ENCODE assay signal across 10 mouse cellular contexts in the genomic region with DNA sequence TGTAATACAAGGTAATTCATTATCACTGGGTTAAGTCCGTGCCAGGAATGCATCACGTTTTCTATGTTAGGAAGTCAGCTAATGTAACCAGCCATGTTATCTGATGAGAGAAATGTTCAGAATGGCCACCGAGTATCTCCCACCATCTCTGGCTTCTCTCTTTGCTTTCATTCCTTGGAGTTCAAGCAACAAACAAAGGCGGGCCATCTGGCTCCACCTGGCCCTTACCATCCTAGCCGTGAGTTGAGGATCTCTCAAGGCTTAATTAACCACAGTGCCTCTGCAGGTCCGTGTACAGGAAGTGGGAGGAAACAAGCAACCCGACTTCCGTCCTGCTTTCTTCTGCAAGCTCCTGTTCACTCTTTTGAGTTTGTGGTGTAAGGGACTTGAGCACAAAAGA. TPM values are rescaled to one million over a fixed set of nuclear protein-coding genes. Genes with fewer than 3 reads are reported as not detected.
DNase-seq lines count a peak whose midpoint lies in the region; ATAC-seq and TF ChIP-seq lines count a peak whose summit lies in the region.
"Had no signal": no experiment of that assay in that cellular context is flagged by ENCODE, and none has a peak within 500 bp of the region (broad histone marks: within the 10 kb centered on the region; RNA-seq: fewer than 3 reads in every experiment).

No protein-coding gene starts in this region.

- no peaks in the 10 kb centered on the region for H3K9me3 ChIP-seq in hindbrain, embryonic 10.5 days
- no peaks in the 10 kb centered on the region for H3K9me3 ChIP-seq in hindbrain, postnatal 0 days (ENCODE audit: low read length)
- peaks cover 14% of the 10 kb centered on the region for H3K9me3 ChIP-seq in G1E (replicated peaks)

- H3K36me3 ChIP-seq in hindbrain, embryonic 10.5 days = no peaks in the 10 kb centered on the region
- H3K36me3 ChIP-seq in hindbrain, postnatal 0 days (ENCODE audit: insufficient read depth, low read length) = no peaks in the 10 kb centered on the region
- peaks cover 23% of the 10 kb centered on the region for H3K36me3 ChIP-seq in G1E (replicated peaks)

- WGBS in hindbrain, embryonic 10.5 days = 75% methylated on average over 8 of the region's 8 CpGs
- WGBS in hindbrain, postnatal 0 days = 75% methylated on average over 8 of the region's 8 CpGs

- DNase-seq in hindbrain, embryonic 10.5 days (ENCODE audit: low spot score) = no peak
- DNase-seq in hindbrain, postnatal 0 days (ENCODE audit: low spot score) = no peak
- no peak for DNase-seq in G1E (ENCODE audit: low spot score)
- DNase-seq in urinary bladder, postnatal 25 days (ENCODE audit: low spot score) = no peak
- no peak for DNase-seq in embryo, embryonic 11 days
- DNase-seq in layer of hippocampus, adult 9-11 months = no peak

- peaks cover 32% of the 10 kb centered on the region for H3K4me1 ChIP-seq in hindbrain, embryonic 10.5 days (replicated peaks)
- H3K4me1 ChIP-seq in hindbrain, postnatal 0 days (ENCODE audit: insufficient read depth, low read length) = no peaks in the 10 kb centered on the region
- peaks cover 64% of the 10 kb centered on the region for H3K4me1 ChIP-seq in G1E (ENCODE audit: insufficient read depth, low read depth, low read length)

- H3K4me2 ChIP-seq in hindbrain, postnatal 0 days (ENCODE audit: low read depth, low read length) = no peak overlapping the region

- H3K27ac ChIP-seq in hindbrain, embryonic 10.5 days = peak overlapping the region; percentile 40; the same call in 1 of the 2 replicates
- H3K27ac ChIP-seq in hindbrain, postnatal 0 days = no peak overlapping the region
- H3K27ac ChIP-seq: layer of hippocampus, adult 2 months had no signal

- TF ChIP-seq CTCF in hindbrain, postnatal 0 days (IDR thresholded peaks at IDR 0.05; ENCODE audit: low read depth) = no peak
- no peak for TF ChIP-seq CTCF in G1E (IDR thresholded peaks at IDR 0.05; ENCODE audit: low read depth, low read length)

- H3K4me3 ChIP-seq in hindbrain, embryonic 10.5 days = no peak overlapping the region
- H3K4me3 ChIP-seq in hindbrain, postnatal 0 days (ENCODE audit: low read length) = no peak overlapping the region
- H3K4me3 ChIP-seq in G1E (ENCODE audit: low read depth, low read length) = peak overlapping the region; percentile 36; the same call in 1 of the 2 replicates
- H3K4me3 ChIP-seq: layer of hippocampus, adult 2 months had no signal

- no peaks in the 10 kb centered on the region for H3K27me3 ChIP-seq in hindbrain, embryonic 10.5 days (ENCODE audit: insufficient read depth, poor library complexity, severe bottlenecking)
- H3K27me3 ChIP-seq in hindbrain, postnatal 0 days (ENCODE audit: insufficient read depth, low read length) = no peaks in the 10 kb centered on the region
- no peaks in the 10 kb centered on the region for H3K27me3 ChIP-seq in G1E (ENCODE audit: insufficient read depth, low read length)

- ATAC-seq in hindbrain, postnatal 0 days = no peak
- ATAC-seq in G1E (ENCODE audit: extremely low read depth, insufficient number of reproducible peaks, low FRiP score, poor library complexity, severe bottlenecking) = no peak
- peak; percentile 36 for ATAC-seq in granulocyte monocyte progenitor cell, adult 5-6 weeks (replicated peaks; ENCODE audit: poor library complexity, severe bottlenecking)
- 0 out of 2 replicates have a peak, but pooled peaks have one; percentile 15 for ATAC-seq in megakaryocyte progenitor cell, adult 5-6 weeks (replicated peaks; ENCODE audit: poor library complexity)

- H3K9ac ChIP-seq in hindbrain, postnatal 0 days (replicated peaks; ENCODE audit: low read length) = no peak overlapping the region

RNA-seq across cellular contexts. Expression of gene Parp16, which starts 21.8 kb away (rescaled TPM):
- polyA plus RNA-seq in hindbrain, embryonic 10.5 days (2016; fragmentation: Nextera tagmentation; extraction: Ambion mirVana) = 7.7 and 8.0 TPM in 2 replicates
- 2.6 and 6.7 TPM in 2 replicates for total RNA-seq in hindbrain, postnatal 0 days (2014; rRNA removed)
- polyA plus RNA-seq in hindbrain, postnatal 0 days (2015; fragmentation: Nextera tagmentation; extraction: Ambion mirVana) = 5.9 and 6.3 TPM in 2 replicates
- total RNA-seq in G1E (2014; fragmentation: Nextera tagmentation) (14.8 and 19.5 TPM in 2 replicates), G1E (2017) (7.7 and 7.8 TPM in 2 replicates)
- 15.9 and 19.4 TPM in 2 replicates for polyA plus RNA-seq in G1E (2012)
- total RNA-seq in granulocyte monocyte progenitor cell, adult 5-6 weeks (2014; fragmentation: Nextera tagmentation) = 2.1 and 8.0 TPM in 2 replicates
- total RNA-seq in granulocyte monocyte progenitor cell, adult 5-6 weeks (2017) = 1.4 and 2.2 TPM in 2 replicates
- total RNA-seq in megakaryocyte progenitor cell, adult 5-6 weeks (2015) = 3.2 and 3.3 TPM in 2 replicates
- total RNA-seq in megakaryocyte progenitor cell, adult 5-6 weeks (2017) = 2.8 and 3.1 TPM in 2 replicates

RNA-seq across cellular contexts. Expression of gene Cilp, which starts 48.0 kb away (rescaled TPM):
- polyA plus RNA-seq in hindbrain, embryonic 10.5 days (2016; fragmentation: Nextera tagmentation; extraction: Ambion mirVana) = 0.25 TPM in 1 of 2 replicates, not detected in the other
- total RNA-seq in hindbrain, postnatal 0 days (2014; rRNA removed) = 0.16 and 0.29 TPM in 2 replicates
- polyA plus RNA-seq in hindbrain, postnatal 0 days (2015; fragmentation: Nextera tagmentation; extraction: Ambion mirVana) = 0.29 and 0.37 TPM in 2 replicates
- total RNA-seq in G1E (2014; fragmentation: Nextera tagmentation) (not detected in 2 replicates), G1E (2017) (under 0.01 TPM in 1 of 2 replicates, not detected in the other)
- polyA plus RNA-seq in G1E (2012) = not detected in 2 replicates
- not detected in 2 replicates for total RNA-seq in granulocyte monocyte progenitor cell, adult 5-6 weeks (2014; fragmentation: Nextera tagmentation)
- total RNA-seq in granulocyte monocyte progenitor cell, adult 5-6 weeks (2017) = not detected in 2 replicates
- total RNA-seq in megakaryocyte progenitor cell, adult 5-6 weeks (2015) = not detected in 2 replicates
- total RNA-seq in megakaryocyte progenitor cell, adult 5-6 weeks (2017) = not detected in 2 replicates
- total RNA-seq: megakaryocyte-erythroid progenitor cell, adult 5-6 weeks had no signal

Comparison
In these comparisons a context has a peak if more than half of its experiments do, and no peak if none do; other contexts are left out.
1. ATAC-seq: peak in granulocyte monocyte progenitor cell, adult 5-6 weeks (single experiment) and megakaryocyte progenitor cell, adult 5-6 weeks (single experiment); none in hindbrain, postnatal 0 days (single experiment) and G1E (single experiment).